Mouse (Mus musculus) heart, postnatal 14 days (tissue): Measurements from ENCODE around the gene Itsn2. TPM values are rescaled to one million over a fixed set of nuclear protein-coding genes. Genes with fewer than 3 reads are reported as not detected.
"Not testable (repeated sequence)": the region's sequence is repeated elsewhere in the genome, so short reads cannot be mapped to it uniquely, and the experiment has no call there.

ENCODE experiments used
- DNase-seq, 2 experiments: peaks; one replicate each; pipeline ENCODE4 v3.0.0; 2021 to 2022
- intact Hi-C: fragments of 180-260 bp; cut with DNase I; formaldehyde crosslinking; loops from one replicate; pipeline ENCODE4 v1.15.1; 2025
- total RNA-seq, 2 experiments: library from RNA; stranded (reverse); gene quantifications; 2 replicates each; pipeline ENCODE4 v1.2.3; 2021

Itsn2 gene
- total RNA-seq, 2 experiments from 2014 or later, result 49.3 to 50.3 TPM

DNA sequence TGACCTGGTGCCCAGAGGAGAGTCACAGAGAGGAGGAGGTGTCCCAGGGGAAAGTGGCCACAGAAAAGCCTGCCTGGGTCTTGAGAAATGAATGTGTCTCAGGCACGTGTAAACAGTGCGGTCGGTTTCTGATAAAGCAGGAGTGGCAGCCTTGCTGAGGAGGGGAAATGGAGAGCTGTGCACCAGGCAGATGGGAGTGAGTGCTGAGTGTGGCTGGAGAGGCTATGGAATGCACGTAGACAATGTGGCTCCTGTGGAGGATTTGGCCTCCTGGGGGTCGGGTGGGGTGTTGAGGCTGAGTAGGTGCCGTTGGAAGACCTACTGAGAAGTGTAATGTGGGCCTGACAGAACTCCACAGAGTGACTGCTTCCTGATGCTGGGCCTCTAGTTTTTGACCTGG is 113.2 kb downstream of the Itsn2 start:
- intact Hi-C loops, DNase-seq: not testable (repeated sequence)

GRCm38 (mm10) chr12:4706175-4706574 is 113.7 kb downstream of the Itsn2 start:
- intact Hi-C loops, result no loop called here
- DNase-seq, result no peak

GRCm38 (mm10) chr12:4706901-4707300 is 114.5 kb downstream of the Itsn2 start:
- DNase-seq, result no peak
- intact Hi-C loops, result no loop called here

DNA sequence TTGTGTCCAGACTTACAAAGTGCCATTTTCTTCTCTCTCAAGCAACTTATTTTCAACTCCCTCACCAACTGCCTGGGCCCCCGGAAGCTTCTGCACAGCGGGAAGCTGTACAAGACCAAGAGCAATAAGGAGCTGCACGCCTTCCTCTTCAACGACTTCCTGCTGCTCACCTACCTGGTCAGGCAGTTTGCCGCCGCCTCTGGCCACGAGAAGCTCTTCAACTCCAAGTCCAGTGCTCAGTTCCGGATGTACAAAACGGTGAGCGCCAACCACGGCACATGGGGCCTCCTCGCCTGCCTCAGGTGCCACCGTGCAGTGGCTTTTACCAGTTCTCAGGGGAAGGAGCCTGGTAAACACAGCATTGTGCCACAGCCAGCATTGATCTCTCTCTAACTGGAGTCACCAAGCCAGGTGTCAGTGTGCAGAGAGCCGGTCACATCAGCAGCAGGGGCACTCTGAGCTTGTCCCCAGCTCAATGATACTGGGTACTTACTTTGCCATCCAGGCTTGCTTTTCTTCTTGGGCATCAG is 115.1 kb downstream of the Itsn2 start:
- intact Hi-C loops, result no loop called here
- DNase-seq, result no peak

GRCm38 (mm10) chr12:4708296-4708695 is 115.9 kb downstream of the Itsn2 start:
- DNase-seq, result no peak
- intact Hi-C loops, result no loop called here

DNA sequence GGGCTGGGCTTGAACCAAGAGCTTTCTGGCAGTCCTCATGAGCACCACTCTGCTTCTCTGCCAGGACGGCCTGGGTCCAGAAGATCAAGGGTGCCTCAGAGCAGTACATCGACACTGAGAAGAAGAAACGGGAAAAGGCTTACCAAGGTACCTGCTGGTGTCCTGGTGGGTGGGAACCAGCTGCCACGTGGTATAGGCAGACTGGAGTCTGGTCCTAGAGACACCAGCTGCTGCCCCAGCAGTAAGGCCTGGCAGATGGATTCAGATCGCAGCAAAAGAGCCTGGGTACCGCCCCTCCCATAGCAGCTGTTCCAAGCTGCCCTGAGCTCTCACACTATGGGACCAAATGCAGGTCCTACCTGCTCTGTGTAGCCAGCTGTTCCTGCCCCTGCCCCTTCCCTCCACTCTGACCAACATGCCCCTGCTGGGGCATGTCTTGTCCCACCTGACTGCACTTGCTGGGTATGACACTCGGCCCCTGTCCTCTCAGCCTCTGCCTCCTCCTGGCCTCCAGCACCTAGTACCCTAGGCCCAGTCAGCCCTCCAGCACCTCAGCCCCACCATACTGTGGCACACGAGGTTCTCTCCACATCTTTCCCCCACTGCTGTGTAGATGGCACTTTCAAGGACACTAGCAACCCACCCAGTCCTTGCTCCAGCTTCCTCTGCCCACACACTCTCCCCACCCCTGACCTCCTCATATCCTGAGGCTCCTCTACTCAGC is 116.6 kb downstream of the Itsn2 start:
- DNase-seq, result no peak
- intact Hi-C loops, result no loop called here

GRCm38 (mm10) chr12:4709926-4710325 is 117.5 kb downstream of the Itsn2 start:
- DNase-seq, result no peak
- intact Hi-C loops, result no loop called here

- DNase-seq, result no peak
- intact Hi-C loops, result no loop called here
Measured at GRCm38 (mm10) chr12:4713361-4713760, 120.9 kb downstream of the Itsn2 start.

GRCm38 (mm10) chr12:4715606-4716005 is 123.2 kb downstream of the Itsn2 start:
- intact Hi-C loops, result no loop called here
- no peak for DNase-seq

GRCm38 (mm10) chr12:4717417-4717816 is 125.0 kb downstream of the Itsn2 start:
- intact Hi-C loops, result no loop called here
- DNase-seq, result no peak

GRCm38 (mm10) chr12:4719066-4719761 is 126.8 kb downstream of the Itsn2 start:
- intact Hi-C loops, result no loop called here
- no peak for DNase-seq

- no peak for DNase-seq
- intact Hi-C loops, result no loop called here
Measured at GRCm38 (mm10) chr12:4719762-4720754, 127.6 kb downstream of the Itsn2 start.

DNA sequence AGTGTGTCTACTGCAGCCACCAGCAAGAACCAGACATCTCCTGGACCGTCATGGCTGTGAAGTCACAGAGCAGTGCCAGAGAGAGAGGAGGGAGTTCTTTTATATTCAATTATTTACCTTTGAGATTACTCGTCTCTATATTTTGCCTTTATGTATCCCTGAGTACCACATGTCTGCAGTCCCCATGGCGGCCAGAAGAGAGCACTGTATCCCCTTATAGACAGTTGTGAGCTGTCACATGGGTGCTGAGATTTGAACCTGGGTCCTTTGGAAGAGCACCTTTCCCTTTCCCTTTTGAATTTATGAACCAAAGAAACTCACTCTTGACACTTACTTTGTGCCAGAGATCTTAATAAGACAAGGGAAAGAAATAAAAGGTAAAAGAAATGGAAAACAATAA is 136.7 kb downstream of the Itsn2 start:
- intact Hi-C loops, result no loop called here
- DNase-seq, result no peak

DNA sequence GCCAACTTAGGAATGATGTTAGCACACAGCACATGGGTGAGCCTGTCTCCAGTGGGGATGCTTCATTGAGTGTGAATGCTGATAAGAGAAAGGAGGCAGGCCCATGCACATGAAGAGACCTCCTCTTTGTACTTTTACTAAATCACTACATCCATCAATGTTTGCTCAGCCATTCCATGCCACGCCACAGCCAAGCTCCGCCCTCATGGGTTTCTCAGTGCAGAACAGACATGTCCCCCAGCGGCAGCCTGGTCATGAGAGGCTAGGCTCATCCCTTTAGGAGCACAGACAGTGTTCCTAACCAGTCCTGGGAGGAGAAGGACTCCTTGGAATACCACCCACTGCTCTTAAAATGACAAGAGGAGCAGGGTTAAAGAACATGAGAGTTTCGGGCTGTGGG is 139.2 kb downstream of the Itsn2 start:
- intact Hi-C loops, result no loop called here

GRCm38 (mm10) chr12:4732332-4732731 is 139.9 kb downstream of the Itsn2 start:
- intact Hi-C loops, result no loop called here

More for the DNA sequence above, 139.2 kb downstream of the Itsn2 start:
- no peak for DNase-seq

GRCm38 (mm10) chr12:4738031-4738576 is 145.7 kb downstream of the Itsn2 start, which contains the start of gene Fam228a:
Fam228a (minus strand) TSS chr12:4738430.
- no peak for DNase-seq
- intact Hi-C loops, result no loop called here

More at GRCm38 (mm10) chr12:4732332-4732731, 139.9 kb downstream of the Itsn2 start:
- no peak for DNase-seq

- intact Hi-C loops, result no loop called here
- peak in 1 of 2 experiments; percentile 8 for DNase-seq
Measured at GRCm38 (mm10) chr12:4740823-4741222, 148.4 kb downstream of the Itsn2 start.

GRCm38 (mm10) chr12:4742183-4742582 is 149.7 kb downstream of the Itsn2 start:
- DNase-seq, result no peak
- intact Hi-C loops, result no loop called here

DNA sequence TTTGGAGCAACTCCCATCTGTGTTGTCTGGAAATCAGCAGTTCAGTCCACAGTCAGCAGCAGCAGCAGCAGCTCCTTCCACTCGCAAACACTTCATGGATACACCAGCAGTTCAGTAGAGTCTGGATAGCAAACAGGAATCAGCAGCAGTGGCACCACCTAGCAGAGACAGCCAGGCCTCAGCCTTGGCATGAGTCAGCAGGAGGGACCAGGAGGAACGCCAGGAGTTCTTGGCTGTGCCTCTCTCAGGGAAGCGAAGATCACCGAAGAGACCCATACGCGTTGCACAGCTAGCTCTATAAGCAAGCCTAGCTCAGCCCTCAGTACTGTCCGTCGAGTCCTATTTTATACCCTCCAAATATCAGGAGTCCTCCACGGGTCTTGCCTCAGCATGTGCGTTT is 152.0 kb downstream of the Itsn2 start:
- intact Hi-C loops, result no loop called here
- DNase-seq, result peak; percentile 8 to 16

GRCm38 (mm10) chr12:4754451-4754850 is 162.0 kb downstream of the Itsn2 start:
- intact Hi-C loops, DNase-seq: not testable (repeated sequence)
